Mouse (Mus musculus) heart, embryonic 13.5 days (tissue): ENCODE measurements at regions not wholly inside any gene's neighbourhood (a gene's known extent, or its start where the extent isn't known, plus 50 kb on each side); places are given as distances from the start of the nearest gene placed in this dataset.

Experiments used
- ATAC-seq: fragments of 200-750 bp; cut with Nextera tagmentation; 2 replicates; pipeline ENCODE4 v1.8.0; 2017; ENCODE audit warnings: moderate TSS enrichment; ENCODE audit not compliant: insufficient number of reproducible peaks, low FRiP score, low TSS enrichment; ENCODE audit errors: extremely low read depth
- H3K27ac ChIP-seq: fragments of 300-500 bp; sonication (generic); replicated peaks from 2 replicates; pipeline ENCODE4 v1.5.1; 2015; ENCODE audit warnings: moderate library complexity, mild to moderate bottlenecking, inconsistent platforms
- H3K27me3 ChIP-seq: fragments of 300-500 bp; sonication (generic); replicated peaks from 2 replicates; pipeline ENCODE4 v1.6.1; 2015; ENCODE audit warnings: mild to moderate bottlenecking, inconsistent platforms
- H3K36me3 ChIP-seq: fragments of 300-500 bp; sonication (generic); 2 replicates; pipeline ENCODE4 v1.6.1; 2015; ENCODE audit warnings: mild to moderate bottlenecking, inconsistent platforms
- H3K4me1 ChIP-seq: fragments of 300-500 bp; sonication (generic); 2 replicates; pipeline ENCODE4 v1.6.1; 2015; ENCODE audit warnings: inconsistent platforms
- H3K4me2 ChIP-seq: fragments of 300-500 bp; sonication (generic); 2 replicates; pipeline ENCODE4 v1.6.1; 2015; ENCODE audit warnings: inconsistent platforms, mild to moderate bottlenecking, moderate library complexity
- H3K4me3 ChIP-seq: fragments of 300-500 bp; sonication (generic); 2 replicates; pipeline ENCODE4 v1.5.1; 2015; ENCODE audit warnings: moderate library complexity, mild to moderate bottlenecking, inconsistent platforms
- H3K9ac ChIP-seq: fragments of 300-500 bp; sonication (generic); 2 replicates; pipeline ENCODE4 v1.6.1; 2015; ENCODE audit warnings: inconsistent platforms, mild to moderate bottlenecking, moderate library complexity
- H3K9me3 ChIP-seq: fragments of 300-500 bp; sonication (generic); 2 replicates; pipeline ENCODE4 v1.6.1; 2016; ENCODE audit warnings: inconsistent platforms
- WGBS: fragments of 180-500 bp; shearing (Covaris S2); methylation state at CpG from one replicate; pipeline ENCODE4 v1.1.7; 2015; ENCODE audit warnings: mixed read lengths; 5-methylcytosine and 5-hydroxymethylcytosine counted together

- Histone ChIP-seq H3K9me3 (no peaks in the 10 kb centered on the region), H3K9ac (no peak overlapping the region), H3K27me3 (0 out of 2 replicates have a peak, but pooled peaks cover 3% of the 10 kb centered on the region), H3K4me2 (no peak overlapping the region), H3K4me3 (no peak overlapping the region), H3K36me3 (no peaks in the 10 kb centered on the region), H3K27ac (no peak overlapping the region), H3K4me1 (no peaks in the 10 kb centered on the region)
- ATAC-seq: no peak
- WGBS: 82% methylated on average over 3 of the region's 3 CpGs
These were observed 225.0 kb downstream of the Agtpbp1 start for GRCm38 (mm10) chr13:59360026-59360425.

DNA sequence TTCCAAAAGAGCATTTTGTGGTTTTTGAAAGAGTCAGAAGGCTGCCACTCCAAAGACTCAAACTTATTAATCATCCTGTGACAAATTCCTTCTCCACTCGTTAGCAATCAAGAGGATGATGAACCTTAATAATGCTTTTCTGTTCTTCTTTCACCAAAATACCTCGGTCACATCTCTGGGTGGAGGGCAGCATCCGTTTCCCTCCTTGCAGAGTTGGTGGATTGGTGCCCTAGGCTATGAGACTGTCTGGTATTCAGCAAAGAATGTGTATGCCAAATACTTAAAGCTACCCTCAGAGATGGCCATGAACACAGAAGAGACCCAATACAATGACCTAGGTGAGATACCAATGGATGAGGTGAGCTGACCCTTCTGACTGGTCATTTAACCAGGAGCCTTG, 226.6 kb downstream of the Agtpbp1 start:
- Histone ChIP-seq H3K9ac (no peak overlapping the region), H3K27ac (no peak overlapping the region), H3K27me3 (0 out of 2 replicates have a peak, but pooled peaks cover 3% of the 10 kb centered on the region), H3K4me1 (no peaks in the 10 kb centered on the region), H3K4me2 (no peak overlapping the region), H3K9me3 (no peaks in the 10 kb centered on the region), H3K36me3 (no peaks in the 10 kb centered on the region), H3K4me3 (no peak overlapping the region)
- ATAC-seq: no peak
- 64% methylated on average over 3 of the region's 3 CpGs for WGBS

DNA sequence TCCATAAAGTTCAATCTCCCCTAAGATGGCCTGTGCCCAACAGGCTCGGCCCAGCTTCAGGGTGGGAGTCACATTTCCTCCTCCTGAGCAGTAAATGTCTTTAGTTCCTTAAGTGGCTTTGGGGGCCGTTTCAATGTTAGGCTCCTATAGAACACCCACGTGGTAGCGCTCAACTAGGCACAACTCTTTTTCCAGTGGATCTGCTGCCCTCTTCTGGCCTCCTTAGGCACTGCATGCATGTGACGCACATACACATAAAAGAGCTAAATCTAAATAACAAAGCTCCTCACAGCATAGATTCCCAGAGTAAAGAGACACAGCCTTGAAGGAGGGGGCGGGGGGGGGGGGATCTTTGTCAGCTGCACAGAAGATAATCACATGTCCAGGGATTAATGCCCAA, 233.6 kb downstream of the Agtpbp1 start:
- Histone ChIP-seq H3K27ac (no peak overlapping the region), H3K36me3 (no peaks in the 10 kb centered on the region), H3K27me3 (0 out of 2 replicates have a peak, but pooled peaks cover 2% of the 10 kb centered on the region), H3K4me2 (no peak overlapping the region), H3K9ac (no peak overlapping the region), H3K4me1 (no peaks in the 10 kb centered on the region), H3K9me3 (no peaks in the 10 kb centered on the region), H3K4me3 (no peak overlapping the region)
- no peak for ATAC-seq
- 52% methylated on average over 6 of the region's 6 CpGs for WGBS

- H3K36me3 ChIP-seq: no peaks in the 10 kb centered on the region
- H3K4me3 ChIP-seq: no peak overlapping the region
- H3K4me1 ChIP-seq: no peaks in the 10 kb centered on the region
- 72% methylated on average over 7 of the region's 7 CpGs for WGBS
- no peaks in the 10 kb centered on the region for H3K9me3 ChIP-seq
- H3K4me2 ChIP-seq: no peak overlapping the region
- no peak for ATAC-seq
- no peak overlapping the region for H3K27ac ChIP-seq
- no peaks in the 10 kb centered on the region for H3K27me3 ChIP-seq
- no peak overlapping the region for H3K9ac ChIP-seq
These were observed 234.3 kb downstream of the Agtpbp1 start for GRCm38 (mm10) chr13:59350613-59351150.

DNA sequence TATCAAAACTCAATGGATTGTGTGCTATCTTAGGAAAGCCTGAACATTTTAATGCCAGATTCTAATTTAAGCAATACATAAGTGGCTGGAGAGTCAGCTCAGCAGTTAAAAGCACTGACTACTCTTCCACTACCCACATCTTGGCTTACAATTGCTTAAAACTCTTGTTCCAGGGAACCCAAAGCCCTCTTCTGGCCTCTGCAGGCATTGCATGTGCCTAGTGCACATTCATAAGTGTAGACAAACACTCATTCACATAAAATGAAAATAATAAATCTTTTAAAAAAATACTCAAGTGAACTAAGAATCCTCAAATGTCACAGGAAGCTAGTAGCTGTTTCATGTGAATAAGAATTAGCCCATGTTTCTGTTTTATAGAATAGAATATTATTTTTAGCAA, 236.5 kb downstream of the Agtpbp1 start:
- Histone ChIP-seq H3K9me3 (no peaks in the 10 kb centered on the region), H3K4me3 (no peak overlapping the region)
- ATAC-seq: no peak

DNA sequence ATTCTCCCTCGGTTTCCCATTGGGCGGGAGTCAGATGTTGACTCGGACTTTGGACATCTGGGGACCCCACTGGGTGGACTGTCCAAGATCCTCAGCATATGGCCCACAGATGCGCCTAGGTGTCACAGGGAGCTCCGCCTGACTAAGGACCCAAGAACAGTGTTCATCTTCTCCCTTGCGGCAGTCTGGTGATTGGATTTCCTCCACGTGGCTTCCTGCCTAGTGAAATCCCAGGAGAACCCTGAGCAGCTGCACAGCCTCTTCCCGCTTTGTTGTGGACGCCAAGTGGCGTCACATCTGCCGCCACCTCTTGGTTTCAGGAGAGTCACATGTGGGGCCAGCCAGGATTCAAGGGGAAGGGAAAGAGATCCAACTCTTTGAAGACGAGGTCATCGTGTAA, 243.2 kb downstream of the Agtpbp1 start:
- 73% methylated on average over 13 of the region's 13 CpGs for WGBS
- Histone ChIP-seq H3K36me3 (no peaks in the 10 kb centered on the region), H3K9me3 (no peaks in the 10 kb centered on the region), H3K4me3 (no peak overlapping the region), H3K27ac (no peak overlapping the region), H3K4me1 (no peaks in the 10 kb centered on the region), H3K9ac (no peak overlapping the region), H3K4me2 (no peak overlapping the region), H3K27me3 (no peaks in the 10 kb centered on the region)
- ATAC-seq: no peak

More for the DNA sequence above, 236.5 kb downstream of the Agtpbp1 start:
- no peak overlapping the region for H3K9ac ChIP-seq
- H3K27me3 ChIP-seq: no peaks in the 10 kb centered on the region
- H3K27ac ChIP-seq: no peak overlapping the region
- no peaks in the 10 kb centered on the region for H3K4me1 ChIP-seq
- no peaks in the 10 kb centered on the region for H3K36me3 ChIP-seq
- no peak overlapping the region for H3K4me2 ChIP-seq

GRCm38 (mm10) chr13:59338436-59338835, 246.6 kb downstream of the Agtpbp1 start:
- WGBS: 82% methylated on average over 9 of the region's 9 CpGs
- Histone ChIP-seq H3K9me3 (no peaks in the 10 kb centered on the region), H3K4me3 (no peak overlapping the region), H3K9ac (no peak overlapping the region), H3K27me3 (no peaks in the 10 kb centered on the region), H3K4me2 (no peak overlapping the region), H3K36me3 (no peaks in the 10 kb centered on the region), H3K4me1 (no peaks in the 10 kb centered on the region), H3K27ac (no peak overlapping the region)
- no peak for ATAC-seq

GRCm38 (mm10) chr13:59323933-59324332, 261.1 kb downstream of the Agtpbp1 start:
- Histone ChIP-seq H3K9me3 (no peaks in the 10 kb centered on the region), H3K27me3 (no peaks in the 10 kb centered on the region), H3K36me3 (no peaks in the 10 kb centered on the region), H3K9ac (no peak overlapping the region), H3K4me2 (no peak overlapping the region), H3K4me1 (no peaks in the 10 kb centered on the region), H3K4me3 (no peak overlapping the region), H3K27ac (no peak overlapping the region)
- ATAC-seq: no peak
- WGBS: 81% methylated on average over 3 of the region's 3 CpGs

DNA sequence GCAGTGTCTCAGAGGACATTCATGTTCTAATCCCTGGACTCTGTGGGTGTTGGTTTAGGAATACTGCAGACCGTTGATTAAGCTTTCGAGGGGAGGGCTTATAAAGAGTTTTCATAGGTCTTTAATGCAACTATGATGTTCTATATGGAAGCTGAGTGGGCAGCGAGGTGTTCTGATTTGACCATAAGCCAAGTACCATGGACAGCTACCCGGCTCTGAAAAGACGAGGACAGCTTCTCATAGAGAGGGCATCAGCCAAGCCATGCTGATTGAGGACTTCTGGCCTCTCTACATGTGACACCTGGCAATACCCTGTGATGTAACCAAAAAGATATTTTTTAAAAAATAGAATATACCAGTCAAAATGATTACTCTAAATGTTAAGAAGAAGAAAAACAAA, 261.6 kb downstream of the Agtpbp1 start:
- H3K9me3 ChIP-seq: no peaks in the 10 kb centered on the region
- no peak for ATAC-seq
- 35% methylated on average over 5 of the region's 5 CpGs for WGBS

GRCm38 (mm10) chr13:59320261-59320660, 264.8 kb downstream of the Agtpbp1 start:
- Histone ChIP-seq H3K4me1 (no peaks in the 10 kb centered on the region), H3K9ac (no peak overlapping the region), H3K27ac (no peak overlapping the region), H3K9me3 (no peaks in the 10 kb centered on the region), H3K4me2 (no peak overlapping the region), H3K4me3 (no peak overlapping the region), H3K27me3 (no peaks in the 10 kb centered on the region), H3K36me3 (no peaks in the 10 kb centered on the region)
- no peak for ATAC-seq
- WGBS: 68% methylated on average over 5 of the region's 5 CpGs

More for the DNA sequence above, 261.6 kb downstream of the Agtpbp1 start:
- Histone ChIP-seq H3K27me3 (no peaks in the 10 kb centered on the region), H3K36me3 (no peaks in the 10 kb centered on the region), H3K9ac (no peak overlapping the region), H3K27ac (no peak overlapping the region), H3K4me2 (no peak overlapping the region), H3K4me1 (no peaks in the 10 kb centered on the region), H3K4me3 (no peak overlapping the region)

- H3K9ac ChIP-seq: no peak overlapping the region
- H3K4me2 ChIP-seq: no peak overlapping the region
- ATAC-seq: no peak
- H3K4me1 ChIP-seq: no peaks in the 10 kb centered on the region
- no peak overlapping the region for H3K27ac ChIP-seq
- no peak overlapping the region for H3K4me3 ChIP-seq
- no peaks in the 10 kb centered on the region for H3K27me3 ChIP-seq
- no peaks in the 10 kb centered on the region for H3K9me3 ChIP-seq
- no peaks in the 10 kb centered on the region for H3K36me3 ChIP-seq
- 61% methylated on average over 16 of the region's 16 CpGs for WGBS
These were observed 267.5 kb downstream of the Agtpbp1 start for GRCm38 (mm10) chr13:59317458-59318005.

- no peak for ATAC-seq
- Histone ChIP-seq H3K9me3 (no peaks in the 10 kb centered on the region), H3K9ac (no peak overlapping the region), H3K27ac (no peak overlapping the region), H3K27me3 (no peaks in the 10 kb centered on the region), H3K4me3 (no peak overlapping the region), H3K4me2 (no peak overlapping the region), H3K4me1 (no peaks in the 10 kb centered on the region), H3K36me3 (no peaks in the 10 kb centered on the region)
- 42% methylated on average over 3 of the region's 3 CpGs for WGBS
These were observed 269.2 kb downstream of the Agtpbp1 start for GRCm38 (mm10) chr13:59315811-59316210.
